ENCODE assay signal across 21 mouse cellular contexts in the genomic region with DNA sequence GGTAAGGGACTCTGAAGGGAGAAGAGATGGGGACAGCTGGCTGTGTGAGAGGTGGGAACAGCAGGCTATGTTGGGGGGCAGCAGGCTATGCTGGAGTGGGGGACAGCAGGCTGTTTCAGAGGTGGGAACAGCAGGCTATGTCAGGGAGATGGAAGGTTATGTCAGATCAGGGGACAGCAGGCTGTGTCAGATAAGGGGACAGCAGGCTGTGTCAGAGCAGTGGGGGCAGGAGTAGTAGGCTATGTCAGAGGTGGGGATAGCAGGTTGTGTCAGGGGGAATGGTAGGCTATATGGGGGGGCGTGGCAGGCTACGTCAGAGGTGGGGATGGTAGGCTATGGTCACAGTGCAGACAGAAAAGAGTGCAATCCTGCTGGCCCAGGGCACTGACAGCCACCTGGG. TPM values are rescaled to one million over a fixed set of nuclear protein-coding genes. Genes with fewer than 3 reads are reported as not detected.
DNase-seq lines count a peak whose midpoint lies in the region; ATAC-seq lines count a peak whose summit lies in the region.
"Had no signal": no experiment of that assay in that cellular context is flagged by ENCODE, and none has a peak within 500 bp of the region (broad histone marks: within the 10 kb centered on the region; RNA-seq: fewer than 3 reads in every experiment).

No protein-coding gene starts in this region.

- no peaks in the 10 kb centered on the region for H3K9me3 ChIP-seq in heart, embryonic 13.5 days
- no peaks in the 10 kb centered on the region for H3K9me3 ChIP-seq in liver, embryonic 16.5 days (replicated peaks; ENCODE audit: control insufficient read depth, low read length)
- H3K9me3 ChIP-seq: forebrain, embryonic 12.5 days; limb, embryonic 13.5 days; midbrain, embryonic 13.5 days; neural tube, embryonic 15.5 days had no signal

- no peak overlapping the region for H3K4me2 ChIP-seq in heart, embryonic 13.5 days
- H3K4me2 ChIP-seq in liver, embryonic 16.5 days (ENCODE audit: low read depth, low read length) = no peak overlapping the region; the same call in 1 of the 2 replicates
- H3K4me2 ChIP-seq: forebrain, embryonic 12.5 days; limb, embryonic 13.5 days; midbrain, embryonic 13.5 days; neural tube, embryonic 15.5 days had no signal

- DNase-seq in heart, adult 8-10 months (ENCODE audit: low spot score) = no peak
- peak; percentile 29 for DNase-seq in MEL-GATA-1-ER (ENCODE audit: extremely low read depth, low read depth)
- no peak for DNase-seq in urinary bladder, postnatal 10 days (ENCODE audit: low spot score)
- DNase-seq in cerebellum, postnatal 25 days = no peak
- DNase-seq: adrenal gland, adult 8-10 months; cerebellum, adult 11-12 months; kidney, adult 18-20 months; kidney, postnatal 14 days; layer of hippocampus, adult 9-11 months; lung, postnatal 14 days; right cerebral cortex, postnatal 25 days had no signal

- no peaks in the 10 kb centered on the region for H3K36me3 ChIP-seq in heart, embryonic 13.5 days
- H3K36me3 ChIP-seq in liver, embryonic 16.5 days (ENCODE audit: control insufficient read depth, insufficient read depth) = no peaks in the 10 kb centered on the region
- H3K36me3 ChIP-seq: forebrain, embryonic 12.5 days; limb, embryonic 13.5 days; midbrain, embryonic 13.5 days; neural tube, embryonic 15.5 days had no signal

- H3K9ac ChIP-seq in heart, embryonic 13.5 days = no peak overlapping the region
- H3K9ac ChIP-seq in liver, embryonic 16.5 days (ENCODE audit: low read depth, low read length) = no peak overlapping the region
- H3K9ac ChIP-seq: forebrain, embryonic 12.5 days; limb, embryonic 13.5 days; midbrain, embryonic 13.5 days; neural tube, embryonic 15.5 days had no signal

- ATAC-seq in heart, embryonic 13.5 days (ENCODE audit: extremely low read depth, insufficient number of reproducible peaks, low FRiP score, low TSS enrichment) = peak; percentile 40; the same call in 1 of the 2 replicates
- ATAC-seq in erythroblast, adult 5-6 weeks (replicated peaks; ENCODE audit: low FRiP score, poor library complexity, severe bottlenecking) = 0 out of 2 replicates have a peak, but pooled peaks have one; percentile 23
- ATAC-seq in liver, embryonic 16.5 days (ENCODE audit: low read depth) = peak; percentile 75
- ATAC-seq: hindbrain, postnatal 0 days; midbrain, embryonic 13.5 days had no signal

- H3K27ac ChIP-seq in heart, embryonic 13.5 days (replicated peaks) = no peak overlapping the region
- peak overlapping the region; percentile 52 for H3K27ac ChIP-seq in liver, embryonic 16.5 days (ENCODE audit: low read length)
- H3K27ac ChIP-seq: forebrain, embryonic 12.5 days; hindbrain, postnatal 0 days; limb, embryonic 13.5 days; midbrain, embryonic 13.5 days; neural tube, embryonic 15.5 days had no signal

- no peak overlapping the region for H3K4me3 ChIP-seq in heart, embryonic 13.5 days
- H3K4me3 ChIP-seq in liver, embryonic 16.5 days (ENCODE audit: low read depth, low read length) = no peak overlapping the region
- H3K4me3 ChIP-seq: forebrain, embryonic 12.5 days; limb, embryonic 13.5 days; midbrain, embryonic 13.5 days; myocyte; neural tube, embryonic 15.5 days had no signal

- peaks cover 50% of the 10 kb centered on the region for H3K4me1 ChIP-seq in heart, embryonic 13.5 days
- peaks cover 38% of the 10 kb centered on the region for H3K4me1 ChIP-seq in liver, embryonic 16.5 days (ENCODE audit: control insufficient read depth, low read depth, low read length)

- no peaks in the 10 kb centered on the region for H3K27me3 ChIP-seq in heart, embryonic 13.5 days (replicated peaks)
- no peaks in the 10 kb centered on the region for H3K27me3 ChIP-seq in liver, embryonic 16.5 days (ENCODE audit: control insufficient read depth, insufficient read depth, low read depth, low read length)
- H3K27me3 ChIP-seq: forebrain, embryonic 12.5 days; limb, embryonic 13.5 days; midbrain, embryonic 13.5 days; neural tube, embryonic 15.5 days had no signal

- 54% methylated on average over 2 of the region's 2 CpGs for WGBS in heart, embryonic 13.5 days
- WGBS in liver, embryonic 16.5 days (ENCODE audit: insufficient replicate concordance) = 47% methylated on average over 2 of the region's 2 CpGs

RNA-seq across cellular contexts. Expression of gene Crtc1, which starts 16.7 kb away (rescaled TPM):
- polyA plus RNA-seq in heart, embryonic 13.5 days (2015; fragmentation: Nextera tagmentation; extraction: Ambion mirVana) = 9.7 and 12.4 TPM in 2 replicates
- 1 to 10 TPM; 7.5 to 9.8 (median 7.6) TPM for total RNA-seq in heart, adult 8-10 months (2022)
- total RNA-seq in erythroblast, adult 5-6 weeks (2015; ENCODE audit: low replicate concordance) = 4.2 and 4.4 TPM in 2 replicates
- 1.7 and 2.0 TPM in 2 replicates for total RNA-seq in erythroblast, adult 5-6 weeks (2017; ENCODE audit: low replicate concordance)
- 3.4 and 3.9 TPM in 2 replicates for polyA plus RNA-seq in liver, embryonic 16.5 days (2015; fragmentation: Nextera tagmentation; extraction: Ambion mirVana)

RNA-seq across cellular contexts. Expression of gene Comp, which starts 49.4 kb away (rescaled TPM):
- 3.5 TPM in 2 replicates for polyA plus RNA-seq in heart, embryonic 13.5 days (2015; fragmentation: Nextera tagmentation; extraction: Ambion mirVana)
- 1 to 10 TPM; 4.7 to 7.7 (median 6.2) TPM for total RNA-seq in heart, adult 8-10 months (2022)
- not detected in 2 replicates for total RNA-seq in erythroblast, adult 5-6 weeks (2015; ENCODE audit: low replicate concordance)
- total RNA-seq in erythroblast, adult 5-6 weeks (2017; ENCODE audit: low replicate concordance) = 0.43 TPM in 1 of 2 replicates, not detected in the other
- 1.3 and 1.6 TPM in 2 replicates for polyA plus RNA-seq in liver, embryonic 16.5 days (2015; fragmentation: Nextera tagmentation; extraction: Ambion mirVana)
- total RNA-seq: granulocyte monocyte progenitor cell, adult 5-6 weeks had no signal

RNA-seq across cellular contexts. Expression of gene Klhl26, which starts 54.0 kb away (rescaled TPM):
- 11.2 and 12.4 TPM in 2 replicates for polyA plus RNA-seq in heart, embryonic 13.5 days (2015; fragmentation: Nextera tagmentation; extraction: Ambion mirVana)
- total RNA-seq in heart, adult 8-10 months (2022) = 1 to 10 TPM; 8.1 to 9.3 (median 8.4) TPM
- total RNA-seq in erythroblast, adult 5-6 weeks (2015; ENCODE audit: low replicate concordance) = 0.38 and 1.7 TPM in 2 replicates
- total RNA-seq in erythroblast, adult 5-6 weeks (2017; ENCODE audit: low replicate concordance) = 1.8 and 2.8 TPM in 2 replicates
- 5.6 and 7.1 TPM in 2 replicates for polyA plus RNA-seq in liver, embryonic 16.5 days (2015; fragmentation: Nextera tagmentation; extraction: Ambion mirVana)

Comparison
In these comparisons a context has a peak if more than half of its experiments do, and no peak if none do; other contexts are left out.
1. ATAC-seq: peak in every context shown above with its lines; median percentile 75 in liver, embryonic 16.5 days; 40 in heart, embryonic 13.5 days; 23 in erythroblast, adult 5-6 weeks.
2. RNA of gene Comp, which starts 49.4 kb away (total RNA-seq): 4.7 to 7.7 TPM in heart, adult 8-10 months; 0.43 TPM in erythroblast, adult 5-6 weeks; every median in the first group is over 4 times any median in the second.